Mouse (Mus musculus): ENCODE measurements around the gene Tedc2. TPM values are rescaled to one million over a fixed set of nuclear protein-coding genes. Genes with fewer than 3 reads are reported as not detected.

The Tedc2 gene
- total RNA-seq, 2 experiments from 2014 or later: 10.8 to 11.0 TPM

GRCm38 (mm10) chr17:24243311-24243969, 22.8 kb upstream of the Tedc2 start:
- no peak for DNase-seq (ENCODE audit: extremely low spot score in 1 of 2, low spot score in 2 of 2)
- TF ChIP-seq CTCF (IDR thresholded peaks at IDR 0.05): peak; percentile 60
- intact Hi-C loops (cut with DNase I): no loop called here

GRCm38 (mm10) chr17:24236921-24237320, 16.3 kb upstream of the Tedc2 start:
- DNase-seq (ENCODE audit: extremely low spot score in 1 of 2, low spot score in 2 of 2): no peak
- Histone ChIP-seq H3K27ac (no peak overlapping the region), H3K4me3 (no peak overlapping the region)
- intact Hi-C loops (cut with DNase I): no loop called here
- TF ChIP-seq CTCF (IDR thresholded peaks at IDR 0.05): no peak

More at GRCm38 (mm10) chr17:24243311-24243969, 22.8 kb upstream of the Tedc2 start:
- H3K4me3 ChIP-seq: no peak overlapping the region
- peak overlapping the region; percentile 58 for H3K27ac ChIP-seq

- Histone ChIP-seq H3K27ac (no peak overlapping the region), H3K4me3 (no peak overlapping the region)
- no peak for DNase-seq (ENCODE audit: extremely low spot score in 1 of 2, low spot score in 2 of 2)
- no peak for TF ChIP-seq CTCF (IDR thresholded peaks at IDR 0.05)
- intact Hi-C loops (cut with DNase I): no loop called here
Measured at GRCm38 (mm10) chr17:24236479-24236878, 15.8 kb upstream of the Tedc2 start.

- intact Hi-C loops (cut with DNase I): no loop called here
- Histone ChIP-seq H3K4me3 (no peak overlapping the region), H3K27ac (no peak overlapping the region)
- no peak for DNase-seq (ENCODE audit: extremely low spot score in 1 of 2, low spot score in 2 of 2)
- TF ChIP-seq CTCF (IDR thresholded peaks at IDR 0.05): no peak
Measured at GRCm38 (mm10) chr17:24227941-24228340, 7.3 kb upstream of the Tedc2 start.

DNA sequence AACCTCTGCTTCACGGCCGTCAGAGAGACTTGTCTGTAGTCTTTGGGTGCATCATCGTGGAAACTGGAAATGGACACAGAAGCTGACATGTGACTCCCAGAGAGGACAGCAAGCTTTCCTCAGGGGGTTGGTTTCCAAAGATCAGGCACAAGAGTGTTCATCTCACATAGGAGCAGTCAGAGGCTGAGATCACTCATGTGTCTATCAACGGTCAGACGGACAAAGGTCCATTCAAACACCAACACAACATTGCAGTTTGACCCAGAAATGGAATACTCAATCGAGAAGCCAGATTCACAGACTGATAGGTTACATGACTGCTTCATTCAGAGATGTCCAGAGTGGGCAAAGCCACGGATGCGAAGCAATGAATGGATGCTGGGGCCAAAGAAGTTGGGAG, 6.1 kb upstream of the Tedc2 start:
- TF ChIP-seq CTCF (IDR thresholded peaks at IDR 0.05): no peak
- H3K4me3 ChIP-seq: no peak overlapping the region
- DNase-seq (ENCODE audit: extremely low spot score in 1 of 2, low spot score in 2 of 2): no peak
- intact Hi-C loops (cut with DNase I): no loop called here
- H3K27ac ChIP-seq: no peak overlapping the region

DNA sequence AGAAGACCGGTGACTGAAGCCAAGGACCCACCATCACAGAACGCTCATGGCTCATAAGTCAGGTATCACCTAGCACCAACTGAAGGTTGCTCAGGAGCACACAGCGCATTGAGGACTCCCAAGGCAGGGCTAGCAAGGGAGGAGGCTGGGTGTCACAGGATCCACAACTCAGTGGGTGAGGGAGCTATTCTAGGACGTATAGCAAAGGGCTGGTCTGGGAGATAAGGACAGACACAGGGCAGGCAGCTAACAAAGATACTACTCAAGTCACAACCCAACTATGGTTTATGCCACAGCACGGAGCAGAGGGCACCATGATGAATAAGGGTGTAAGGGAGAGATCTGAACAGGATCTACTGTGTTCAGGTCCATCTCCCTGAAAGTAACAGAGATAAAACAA, 5.2 kb upstream of the Tedc2 start:
- intact Hi-C loops (cut with DNase I): no loop called here
- no peak for DNase-seq (ENCODE audit: extremely low spot score in 1 of 2, low spot score in 2 of 2)
- H3K4me3 ChIP-seq: no peak overlapping the region
- no peak for TF ChIP-seq CTCF (IDR thresholded peaks at IDR 0.05)
- no peak overlapping the region for H3K27ac ChIP-seq

DNA sequence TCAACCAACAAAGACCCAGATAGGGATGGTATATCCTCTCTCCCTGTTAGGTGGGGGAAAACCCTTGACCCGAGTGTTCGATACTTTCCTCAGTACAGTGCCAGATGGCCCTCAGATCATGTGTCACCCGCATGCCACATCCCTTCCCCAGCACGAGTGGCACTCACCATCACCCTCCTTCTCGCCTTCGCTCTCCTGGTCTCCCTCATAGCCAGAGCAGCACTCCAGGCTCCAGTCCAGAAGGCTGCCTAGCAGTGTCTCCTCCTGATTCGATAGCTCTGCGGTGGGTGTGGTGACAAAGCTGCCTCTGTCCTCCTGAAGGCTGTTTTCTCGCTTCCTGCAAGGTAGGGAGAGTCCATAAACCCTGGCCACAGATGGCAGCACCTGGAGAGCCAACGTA, 4.1 kb upstream of the Tedc2 start:
- intact Hi-C loops (cut with DNase I): no loop called here
- Histone ChIP-seq H3K4me3 (no peak overlapping the region), H3K27ac (no peak overlapping the region)
- DNase-seq (ENCODE audit: extremely low spot score in 1 of 2, low spot score in 2 of 2): no peak
- TF ChIP-seq CTCF (IDR thresholded peaks at IDR 0.05): no peak

GRCm38 (mm10) chr17:24223513-24223912, 2.9 kb upstream of the Tedc2 start:
- no peak for DNase-seq (ENCODE audit: extremely low spot score in 1 of 2, low spot score in 2 of 2)
- intact Hi-C loops (cut with DNase I): no loop called here
- Histone ChIP-seq H3K4me3 (no peak overlapping the region), H3K27ac (no peak overlapping the region)
- TF ChIP-seq CTCF (IDR thresholded peaks at IDR 0.05): no peak

- no peak for TF ChIP-seq CTCF (IDR thresholded peaks at IDR 0.05)
- no peak for DNase-seq (ENCODE audit: extremely low spot score in 1 of 2, low spot score in 2 of 2)
- Histone ChIP-seq H3K27ac (no peak overlapping the region), H3K4me3 (no peak overlapping the region)
- intact Hi-C loops (cut with DNase I): no loop called here
Measured at GRCm38 (mm10) chr17:24222653-24223052, 2.0 kb upstream of the Tedc2 start.

DNA sequence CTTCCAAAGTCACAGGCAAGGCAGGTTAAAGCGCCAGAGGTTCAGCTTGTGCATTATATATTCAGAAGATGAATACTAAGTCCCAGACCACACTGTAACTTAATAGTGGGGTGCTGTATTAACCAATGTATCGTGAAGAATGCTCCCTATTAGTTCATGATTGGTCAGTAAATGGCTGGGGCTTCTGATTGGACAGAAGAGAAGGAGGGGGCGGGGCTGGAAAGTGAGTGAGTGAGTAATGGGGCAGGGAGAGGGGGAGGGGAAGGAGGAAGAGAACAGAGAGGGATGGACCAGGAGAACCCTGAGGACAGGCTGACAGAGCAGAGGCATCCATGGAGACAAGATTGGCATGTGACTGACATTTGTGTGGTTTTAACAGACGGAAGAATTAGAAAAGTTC, 3.8 kb downstream of the Tedc2 start:
- no peak overlapping the region for H3K27ac ChIP-seq
- H3K4me3 ChIP-seq: no peak overlapping the region
- no peak for DNase-seq (ENCODE audit: extremely low spot score in 1 of 2, low spot score in 2 of 2)
- intact Hi-C loops (cut with DNase I): no loop called here
- TF ChIP-seq CTCF (IDR thresholded peaks at IDR 0.05): no peak

DNA sequence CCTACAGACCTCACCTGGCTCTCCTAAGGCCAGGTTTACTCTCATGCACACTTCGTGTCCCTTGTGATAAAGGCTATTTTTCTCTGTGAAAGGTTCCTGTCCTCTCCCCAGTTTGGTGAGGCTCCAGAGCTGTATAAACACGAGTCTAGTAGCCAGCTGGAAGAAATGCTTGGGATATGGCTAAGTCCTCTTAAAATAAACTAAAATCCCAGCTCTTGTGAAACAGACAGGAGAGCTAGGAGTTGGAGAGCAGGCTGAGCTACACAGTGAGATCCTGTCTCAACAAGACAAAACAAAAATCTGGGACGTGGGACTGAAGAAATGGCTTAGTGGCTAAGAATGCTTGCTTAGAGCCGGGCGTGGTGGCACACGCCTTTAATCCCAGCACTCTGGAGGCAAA, 7.5 kb downstream of the Tedc2 start:
- H3K27ac ChIP-seq: peak overlapping the region; percentile 99; the same call in 1 of the 2 replicates
- no peak for DNase-seq (ENCODE audit: extremely low spot score in 1 of 2, low spot score in 2 of 2)
- intact Hi-C loops (cut with DNase I): no loop called here
- H3K4me3 ChIP-seq: no peak overlapping the region
- no peak for TF ChIP-seq CTCF (IDR thresholded peaks at IDR 0.05)

GRCm38 (mm10) chr17:24212441-24213018, 8.1 kb downstream of the Tedc2 start:
- Histone ChIP-seq H3K4me3 (peak overlapping the region; percentile 66; the same call in 1 of the 2 replicates), H3K27ac (peak overlapping the region; percentile 99; the same call in 1 of the 2 replicates)
- peak; percentile 43 for TF ChIP-seq CTCF (IDR thresholded peaks at IDR 0.05)
- DNase-seq (ENCODE audit: extremely low spot score in 1 of 2, low spot score in 2 of 2): no peak
- intact Hi-C loops (cut with DNase I): no loop called here
